Mouse (Mus musculus) hindbrain, embryonic 11.5 days (tissue): ENCODE results near the gene A4galt. TPM values are rescaled to one million over a fixed set of nuclear protein-coding genes. Genes with fewer than 3 reads are reported as not detected.

ENCODE experiments used
- ATAC-seq: fragments of 200-750 bp; cut with Nextera tagmentation; 2 replicates; pipeline ENCODE4 v1.8.0; 2017; ENCODE audit warnings: mild to moderate bottlenecking, moderate TSS enrichment, moderate library complexity; ENCODE audit not compliant: low FRiP score
- DNase-seq: peaks from one replicate; pipeline ENCODE4 v3.0.0-alpha.2; 2015; ENCODE audit warnings: low spot score
- H3K27ac ChIP-seq: fragments of 300-500 bp; sonication (generic); 2 replicates; pipeline ENCODE4 v1.5.1; 2014; ENCODE audit warnings: mild to moderate bottlenecking, low read depth, low read length
- H3K27me3 ChIP-seq: fragments of 300-500 bp; sonication (generic); 2 replicates; pipeline ENCODE4 v1.6.1; 2014; ENCODE audit warnings: mild to moderate bottlenecking, low read length, moderate library complexity, mixed read lengths; ENCODE audit not compliant: control insufficient read depth, insufficient read depth
- H3K36me3 ChIP-seq: fragments of 300-500 bp; sonication (generic); 2 replicates; pipeline ENCODE4 v1.6.1; 2014; ENCODE audit warnings: mild to moderate bottlenecking, low read length, moderate library complexity, mixed read lengths; ENCODE audit not compliant: control insufficient read depth, insufficient read depth
- H3K4me1 ChIP-seq: fragments of 300-500 bp; sonication (generic); replicated peaks from 2 replicates; pipeline ENCODE4 v1.6.1; 2014; ENCODE audit warnings: low read length, mixed read lengths; ENCODE audit not compliant: control insufficient read depth, insufficient read depth
- H3K4me2 ChIP-seq: fragments of 300-500 bp; sonication (generic); replicated peaks from 2 replicates; pipeline ENCODE4 v1.6.1; 2014; ENCODE audit warnings: mild to moderate bottlenecking, low read depth, low read length
- H3K4me3 ChIP-seq: fragments of 300-500 bp; sonication (generic); 2 replicates; pipeline ENCODE4 v1.5.1; 2014; ENCODE audit warnings: low read depth, low read length
- H3K9ac ChIP-seq: fragments of 300-500 bp; sonication (generic); 2 replicates; pipeline ENCODE4 v1.6.1; 2014; ENCODE audit warnings: low read depth, low read length
- H3K9me3 ChIP-seq: fragments of 300-500 bp; sonication (generic); 2 replicates; pipeline ENCODE4 v1.6.1; 2016; ENCODE audit warnings: low read length; ENCODE audit not compliant: control insufficient read depth
- WGBS: fragments of 180-500 bp; shearing (Covaris S2); extraction: QIAGEN DNeasy Blood & Tissue Kit; methylation state at CpG from one replicate; pipeline ENCODE4 v1.1.7; 2014; 5-methylcytosine and 5-hydroxymethylcytosine counted together
- polyA plus RNA-seq: library from polyadenylated mRNA; unstranded; fragments of >200 nt; fragmentation: Nextera tagmentation; extraction: Ambion mirVana; gene quantifications from 2 replicates; pipeline ENCODE4 v1.2.1, GENCODE M21; 2014

A4galt gene
- polyA plus RNA-seq, 1 experiment from 2014 or later = 1.7 TPM

GRCm38 (mm10) chr15:83244371-83244770, 7.2 kb downstream of the A4galt start:
- H3K27ac ChIP-seq = no peak overlapping the region
- 69% methylated on average over 3 of the region's 3 CpGs for WGBS
- ATAC-seq = no peak
- DNase-seq = no peak
- no peaks in the 10 kb centered on the region for H3K36me3 ChIP-seq
- H3K4me2 ChIP-seq = no peak overlapping the region
- no peak overlapping the region for H3K9ac ChIP-seq
- no peaks in the 10 kb centered on the region for H3K4me1 ChIP-seq
- H3K4me3 ChIP-seq = no peak overlapping the region
- H3K9me3 ChIP-seq = no peaks in the 10 kb centered on the region
- no peaks in the 10 kb centered on the region for H3K27me3 ChIP-seq

GRCm38 (mm10) chr15:83241961-83242680, 9.5 kb downstream of the A4galt start:
- 84% methylated on average over 4 of the region's 4 CpGs for WGBS
- ATAC-seq (no peak), DNase-seq (no peak)
- Histone ChIP-seq H3K9me3 (no peaks in the 10 kb centered on the region), H3K4me3 (no peak overlapping the region), H3K27me3 (no peaks in the 10 kb centered on the region), H3K4me2 (no peak overlapping the region), H3K36me3 (no peaks in the 10 kb centered on the region), H3K9ac (no peak overlapping the region), H3K27ac (no peak overlapping the region), H3K4me1 (no peaks in the 10 kb centered on the region)

DNA sequence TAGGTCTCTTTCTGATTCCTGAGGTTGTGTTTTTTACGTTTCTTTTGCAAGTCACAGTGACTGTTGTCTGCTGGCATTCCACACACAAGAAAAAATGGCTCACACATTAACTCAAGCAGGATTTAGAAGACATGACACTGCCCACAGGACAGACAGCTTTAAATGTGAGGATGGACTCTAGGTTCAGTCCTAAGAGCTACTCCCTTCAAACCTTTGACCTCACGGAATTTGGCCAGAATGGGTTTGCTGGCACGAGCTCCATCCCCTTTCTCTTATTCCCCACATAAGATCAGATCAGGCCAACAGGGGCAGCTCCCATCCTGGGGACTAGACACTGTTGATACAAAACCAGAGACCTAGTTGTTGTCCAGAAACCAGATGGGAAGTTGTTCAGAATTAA, 10.1 kb downstream of the A4galt start:
- DNase-seq (no peak), ATAC-seq (no peak)
- Histone ChIP-seq H3K27ac (no peak overlapping the region), H3K36me3 (no peaks in the 10 kb centered on the region), H3K9ac (no peak overlapping the region), H3K4me2 (no peak overlapping the region), H3K4me1 (no peaks in the 10 kb centered on the region), H3K9me3 (no peaks in the 10 kb centered on the region), H3K27me3 (no peaks in the 10 kb centered on the region), H3K4me3 (no peak overlapping the region)
- 80% methylated on average over 3 of the region's 3 CpGs for WGBS

DNA sequence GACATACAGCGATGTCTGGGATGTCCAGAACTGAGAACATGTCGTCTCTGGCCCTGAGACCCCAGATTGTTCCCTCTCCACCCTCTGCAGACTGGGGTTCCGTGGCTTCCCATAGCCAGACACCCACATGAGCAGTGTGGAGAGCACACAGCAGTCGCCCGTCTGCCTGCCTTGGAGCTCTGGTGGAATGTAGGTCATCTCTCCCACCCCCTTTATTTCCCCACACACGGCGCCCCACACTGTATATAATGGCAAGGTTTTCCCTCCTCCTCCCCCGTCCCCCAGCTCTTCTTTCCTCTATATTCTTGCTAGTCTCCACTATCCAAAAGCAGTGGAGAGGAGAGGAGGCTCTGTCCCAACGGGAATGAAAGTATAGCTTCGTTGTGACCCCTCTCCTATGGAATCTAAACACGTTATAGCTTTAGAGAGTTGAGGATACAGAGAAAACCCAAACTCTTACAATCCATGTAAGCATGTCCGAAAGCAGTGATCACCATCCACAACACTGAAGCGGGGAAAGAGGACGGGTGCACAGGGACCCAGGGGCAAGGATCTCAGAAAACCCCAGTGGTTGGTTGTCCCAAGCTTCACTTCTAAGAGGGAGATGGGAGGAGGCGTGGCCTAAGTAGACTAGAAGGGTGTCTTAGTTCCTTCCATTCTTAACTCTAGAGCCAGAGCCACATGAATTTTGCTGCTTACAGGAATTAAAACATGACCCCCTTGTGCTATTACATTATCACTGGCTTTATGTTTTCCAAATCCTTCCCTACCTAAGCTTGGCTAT, 13.9 kb downstream of the A4galt start:
- WGBS = 73% methylated on average over 15 of the region's 15 CpGs
- no peaks in the 10 kb centered on the region for H3K27me3 ChIP-seq
- DNase-seq = no peak
- H3K9ac ChIP-seq = no peak overlapping the region
- H3K4me1 ChIP-seq = no peaks in the 10 kb centered on the region
- no peak overlapping the region for H3K4me3 ChIP-seq
- no peak for ATAC-seq
- no peaks in the 10 kb centered on the region for H3K9me3 ChIP-seq
- H3K27ac ChIP-seq = no peak overlapping the region
- no peaks in the 10 kb centered on the region for H3K36me3 ChIP-seq
- H3K4me2 ChIP-seq = no peak overlapping the region

- DNase-seq (no peak), ATAC-seq (no peak)
- H3K27ac ChIP-seq = no peak overlapping the region
- H3K4me1 ChIP-seq = no peaks in the 10 kb centered on the region
- WGBS = 0% methylated on average over 1 of the region's 1 CpGs
- no peaks in the 10 kb centered on the region for H3K36me3 ChIP-seq
- no peaks in the 10 kb centered on the region for H3K27me3 ChIP-seq
- H3K9me3 ChIP-seq = no peaks in the 10 kb centered on the region
- H3K4me3 ChIP-seq = no peak overlapping the region
- H3K4me2 ChIP-seq = no peak overlapping the region
- no peak overlapping the region for H3K9ac ChIP-seq
Observed at GRCm38 (mm10) chr15:83236824-83237223, 14.8 kb downstream of the A4galt start.

- no peak overlapping the region for H3K4me3 ChIP-seq
- no peaks in the 10 kb centered on the region for H3K36me3 ChIP-seq
- H3K9me3 ChIP-seq = no peaks in the 10 kb centered on the region
- no peak overlapping the region for H3K27ac ChIP-seq
- DNase-seq = no peak
- H3K9ac ChIP-seq = no peak overlapping the region
- no peaks in the 10 kb centered on the region for H3K4me1 ChIP-seq
- H3K27me3 ChIP-seq = no peaks in the 10 kb centered on the region
- 89% methylated on average over 4 of the region's 4 CpGs for WGBS
- ATAC-seq = no peak
- no peak overlapping the region for H3K4me2 ChIP-seq
Observed at GRCm38 (mm10) chr15:83233219-83233992, 18.2 kb downstream of the A4galt start.

GRCm38 (mm10) chr15:83227559-83227958, 24.0 kb downstream of the A4galt start:
- no peak overlapping the region for H3K27ac ChIP-seq
- H3K9ac ChIP-seq = no peak overlapping the region
- WGBS = 96% methylated on average over 10 of the region's 10 CpGs
- H3K4me2 ChIP-seq = no peak overlapping the region
- H3K27me3 ChIP-seq = no peaks in the 10 kb centered on the region
- H3K4me3 ChIP-seq = no peak overlapping the region
- ATAC-seq = no peak
- 0 out of 2 replicates have a peak, but pooled peaks cover 2% of the 10 kb centered on the region for H3K4me1 ChIP-seq
- H3K9me3 ChIP-seq = no peaks in the 10 kb centered on the region
- no peak for DNase-seq
- no peaks in the 10 kb centered on the region for H3K36me3 ChIP-seq

DNA sequence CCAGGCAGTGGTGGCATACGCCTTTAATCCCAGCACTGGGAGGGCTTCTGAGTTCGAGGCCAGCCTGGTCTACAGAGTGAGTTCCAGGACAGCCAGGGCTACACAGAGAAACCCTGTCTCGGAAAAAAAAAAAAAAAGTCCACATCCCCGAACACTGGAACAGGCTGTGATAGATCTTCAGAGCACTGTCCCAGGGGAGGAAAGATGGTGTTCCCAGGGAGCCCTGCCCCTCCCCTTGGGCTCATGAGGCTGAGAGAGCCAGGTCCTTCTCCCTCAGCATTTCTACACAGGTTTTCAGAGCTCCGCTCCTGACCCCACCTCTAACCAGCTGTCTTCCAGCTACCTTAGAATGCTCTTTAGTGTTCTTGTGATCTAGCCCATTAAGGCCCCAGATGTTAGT, 24.7 kb downstream of the A4galt start:
- Histone ChIP-seq H3K9ac (no peak overlapping the region), H3K27me3 (no peaks in the 10 kb centered on the region), H3K27ac (no peak overlapping the region), H3K4me1 (0 out of 2 replicates have a peak, but pooled peaks cover 2% of the 10 kb centered on the region), H3K4me3 (no peak overlapping the region), H3K36me3 (no peaks in the 10 kb centered on the region), H3K9me3 (no peaks in the 10 kb centered on the region), H3K4me2 (no peak overlapping the region)
- 92% methylated on average over 5 of the region's 5 CpGs for WGBS
- no peak for DNase-seq
- ATAC-seq = no peak
